Mouse (Mus musculus) CD4-positive helper T cell, adult 2 months (primary cell): ENCODE measurements around the gene Wars2.
A peak's percentile ranks its signal among the peaks of the same experiment; 100 is the strongest.

Source experiments
- DNase-seq: peaks from one replicate; pipeline ENCODE4 v3.0.0-alpha.2; 2012; ENCODE audit warnings: low read depth, missing footprints, low spot score

The Wars2 gene

DNA sequence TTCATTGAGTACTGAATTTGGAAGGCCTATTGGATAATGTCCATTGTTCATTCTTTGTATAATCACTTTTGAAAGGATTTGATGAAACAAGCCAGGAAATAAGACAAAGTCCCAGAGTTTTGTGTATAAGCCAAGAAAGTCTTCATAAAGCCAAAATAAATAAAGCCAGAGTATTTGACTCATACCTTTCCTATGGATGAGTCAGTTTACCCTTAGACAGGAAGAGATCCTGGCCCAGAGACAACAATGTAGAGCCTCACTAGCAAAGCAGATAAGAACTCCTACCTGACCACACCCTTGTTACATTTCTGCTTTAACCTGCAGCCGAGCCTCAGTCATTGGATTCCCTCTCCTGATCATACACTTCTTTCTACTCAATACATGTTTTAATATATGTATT is 47.2 kb downstream of the Wars2 start:
- DNase-seq, result no peak

DNA sequence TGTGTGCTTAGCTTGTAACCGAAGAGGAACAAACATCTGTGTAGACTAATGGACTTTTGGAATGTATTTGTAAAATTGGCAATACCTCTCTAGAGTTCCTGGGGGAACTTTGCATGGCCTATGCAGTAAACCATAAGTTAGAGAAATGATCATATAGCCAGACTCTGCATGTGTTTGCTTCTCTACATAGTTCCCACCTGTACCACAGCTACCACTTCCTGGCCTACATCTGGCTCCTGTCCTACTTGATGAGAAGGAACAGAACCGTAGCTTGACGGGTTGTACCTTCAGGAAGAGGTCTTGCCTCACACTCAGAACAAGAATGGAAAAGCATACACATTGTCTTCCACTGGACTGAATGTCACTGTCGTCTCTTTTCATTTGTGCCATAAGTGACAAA is 52.7 kb downstream of the Wars2 start:
- no peak for DNase-seq

DNA sequence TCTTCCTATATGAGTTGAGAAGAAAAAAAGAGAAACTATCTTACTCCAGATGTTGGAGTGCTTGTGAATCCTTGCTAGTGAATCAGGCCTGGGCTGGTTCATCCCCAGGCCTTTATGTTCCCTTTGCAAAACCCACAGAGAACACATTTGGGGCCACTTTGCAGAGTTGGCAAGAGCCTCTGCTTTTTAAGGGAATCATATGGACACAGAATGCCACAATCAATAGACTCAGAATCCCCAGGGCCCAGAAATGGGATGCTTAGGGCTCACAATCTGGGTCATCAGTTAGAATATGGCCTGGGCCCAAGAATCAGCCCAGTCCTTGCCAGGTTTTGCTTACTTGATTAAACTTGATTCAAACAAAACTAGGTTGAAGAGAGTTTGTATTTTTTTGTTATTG is 62.5 kb downstream of the Wars2 start:
- DNase-seq, result no peak

DNA sequence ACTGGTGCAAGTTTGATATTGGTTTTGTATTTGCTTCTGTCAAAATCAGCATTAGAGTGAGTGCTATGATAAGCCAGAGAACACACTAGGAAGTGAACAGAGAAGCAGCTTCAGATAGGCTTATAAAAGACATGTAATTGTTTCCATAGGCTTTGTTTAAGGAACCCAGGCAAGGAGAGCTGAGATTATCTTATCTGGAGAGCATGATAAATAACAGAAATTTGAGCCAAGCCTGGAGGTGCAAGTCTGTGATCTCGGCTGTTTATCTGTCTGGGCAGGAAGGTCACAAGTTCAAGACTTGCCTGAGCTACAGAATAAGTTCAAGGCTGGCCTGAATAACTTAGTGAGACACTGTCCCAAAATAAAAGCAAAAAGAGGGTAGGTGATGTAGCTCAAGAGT is 67.5 kb downstream of the Wars2 start:
- no peak for DNase-seq

DNA sequence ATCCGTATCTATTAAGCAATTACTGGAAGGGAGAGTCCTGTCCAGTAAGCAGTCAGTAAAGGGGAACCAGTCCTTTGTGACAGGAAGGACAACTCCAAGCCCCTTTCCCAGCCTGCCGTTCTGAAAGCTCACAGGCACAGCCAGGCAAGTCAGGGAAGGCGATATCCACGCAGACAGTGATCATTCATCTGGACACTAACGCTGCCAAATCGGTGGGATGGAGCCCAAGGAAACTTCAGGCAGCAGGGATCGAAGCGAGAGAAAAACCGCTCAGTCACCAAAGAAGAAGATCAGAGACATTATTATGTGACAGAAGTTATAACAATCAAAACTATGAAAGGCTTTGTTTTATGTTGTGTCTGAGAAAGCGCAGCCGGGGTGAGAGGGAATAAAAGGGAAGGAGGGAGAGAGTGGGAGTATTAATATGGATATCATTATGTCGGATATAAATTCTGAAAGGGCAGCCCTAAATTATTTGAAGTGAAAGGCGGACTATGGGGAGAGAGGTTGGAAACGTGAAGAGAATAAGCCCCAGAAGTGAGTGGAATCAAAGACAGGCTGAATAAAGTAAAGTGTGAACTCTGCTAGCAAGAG is 70.3 kb downstream of the Wars2 start:
- DNase-seq, result no peak

DNA sequence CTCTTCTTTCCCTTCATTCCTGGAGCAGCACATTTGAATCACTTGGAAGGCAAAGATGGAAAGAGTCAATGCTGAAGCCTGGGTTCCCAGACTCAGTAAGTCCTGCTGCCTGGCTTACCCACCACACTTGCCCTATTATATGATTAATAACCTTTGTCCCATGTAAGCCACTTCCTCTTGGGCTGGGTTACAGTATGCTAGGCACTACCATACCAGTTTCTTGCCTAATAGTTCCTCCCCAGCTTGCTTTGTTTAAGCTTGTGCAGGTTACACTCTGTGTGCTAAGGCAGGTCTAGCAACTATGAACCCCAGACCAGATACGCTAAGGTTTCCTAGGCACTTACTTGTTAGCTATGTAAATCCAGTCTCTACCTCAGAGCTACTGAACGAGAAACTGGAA is 86.9 kb downstream of the Wars2 start:
- DNase-seq, result no peak

DNA sequence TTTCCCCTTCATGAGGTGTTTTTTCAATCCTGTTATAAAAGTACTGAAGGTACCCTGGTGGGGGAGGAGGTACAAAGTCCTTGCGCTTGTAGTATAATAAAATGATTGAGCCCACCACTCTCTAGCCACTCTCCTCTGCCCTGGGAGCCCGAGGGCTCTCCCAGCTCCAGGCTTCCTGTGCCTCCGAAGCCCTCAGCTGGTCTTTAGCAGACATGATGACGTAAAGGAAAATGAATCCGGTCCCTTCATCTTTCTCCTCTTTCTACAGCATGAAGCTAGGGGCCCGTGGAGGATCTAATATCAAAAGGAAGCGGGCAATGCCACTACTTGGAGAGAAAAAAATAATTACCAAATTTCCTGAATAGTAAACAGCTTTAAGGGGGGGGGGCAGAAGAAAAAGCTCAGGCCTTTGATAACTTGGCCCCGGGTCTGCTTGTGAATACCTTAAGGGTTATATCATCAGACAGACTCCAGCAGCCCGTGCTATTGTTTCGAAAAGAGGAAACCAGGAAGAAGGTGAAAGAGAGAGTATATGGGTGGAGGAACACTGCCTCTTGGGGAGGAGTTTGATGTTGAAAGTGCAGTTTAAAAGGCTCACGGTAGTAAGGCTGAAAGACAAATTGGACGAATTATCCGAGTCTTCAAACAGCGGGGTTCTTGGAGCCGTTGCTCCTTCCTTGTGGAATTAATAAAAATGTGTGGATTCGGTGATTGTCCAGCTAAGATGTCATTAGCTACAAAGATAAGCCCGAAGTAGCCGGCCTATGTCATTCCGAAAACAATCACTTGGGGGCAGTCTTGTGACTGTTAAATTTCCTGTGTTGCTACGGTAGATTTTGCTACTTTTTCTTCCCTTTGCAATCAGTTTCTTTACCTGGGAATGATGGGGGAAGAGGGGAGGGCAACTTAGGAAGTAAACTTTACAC is 92.8 kb downstream of the Wars2 start:
- DNase-seq, result peak; percentile 40

DNA sequence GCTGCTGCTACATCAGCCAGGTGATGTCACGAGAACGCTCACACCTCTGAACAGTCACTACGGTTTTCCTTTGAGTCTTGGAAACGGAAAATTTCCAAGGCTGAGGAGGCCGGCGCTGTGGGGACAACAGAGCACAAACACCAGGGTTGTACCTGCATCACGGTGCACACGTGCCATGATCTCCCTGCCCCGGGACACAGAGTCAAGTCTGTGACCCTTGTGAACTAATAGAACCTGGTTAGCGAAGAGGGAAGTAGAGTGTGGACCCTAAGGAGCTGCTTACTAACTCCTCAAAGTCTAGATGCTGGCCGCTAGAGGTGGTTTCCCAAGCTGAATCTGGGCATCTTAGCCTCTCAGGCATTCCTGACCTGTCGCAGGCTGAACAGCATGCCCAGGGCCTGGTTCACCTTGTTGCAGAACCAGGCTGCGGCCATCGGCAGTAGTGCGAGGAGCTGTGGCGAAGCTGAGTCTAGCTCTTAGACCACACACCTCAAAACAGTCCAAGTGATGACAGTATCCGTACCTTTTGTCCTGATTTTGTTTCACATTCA is 93.5 kb downstream of the Wars2 start:
- no peak for DNase-seq

DNA sequence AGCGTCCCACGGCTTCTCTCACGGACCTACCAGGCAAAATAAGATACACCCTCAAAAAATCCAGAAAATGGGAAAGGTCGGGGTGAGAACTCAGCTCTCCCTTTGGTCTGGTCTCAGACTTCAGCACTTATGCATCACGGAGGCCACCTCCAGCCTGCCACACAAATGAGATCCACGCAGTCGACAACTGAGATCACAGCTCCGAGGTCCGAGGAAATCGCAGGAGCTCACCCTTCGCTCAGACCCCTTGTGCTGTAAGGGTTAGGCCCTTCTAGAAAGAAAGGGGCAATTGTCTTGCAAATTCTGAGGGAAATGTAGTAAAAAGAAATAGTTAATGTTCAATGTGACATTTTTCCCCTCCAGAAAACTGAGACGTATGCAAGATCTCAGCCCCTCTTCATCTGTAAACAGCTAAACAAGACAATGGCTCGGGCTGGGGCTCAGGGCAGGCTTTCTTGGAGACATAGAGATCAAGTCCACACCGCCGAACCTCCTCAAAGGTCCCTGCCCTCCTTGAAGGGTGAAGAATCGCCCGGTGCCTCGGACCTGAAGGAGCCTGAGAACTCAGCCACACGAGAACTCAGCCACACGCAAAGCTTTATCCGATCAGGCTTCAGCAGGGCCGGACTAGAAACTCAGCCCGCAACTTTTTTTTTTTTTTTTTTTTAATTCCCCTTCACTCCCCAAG is 94.4 kb downstream of the Wars2 start:
- DNase-seq, result no peak

DNA sequence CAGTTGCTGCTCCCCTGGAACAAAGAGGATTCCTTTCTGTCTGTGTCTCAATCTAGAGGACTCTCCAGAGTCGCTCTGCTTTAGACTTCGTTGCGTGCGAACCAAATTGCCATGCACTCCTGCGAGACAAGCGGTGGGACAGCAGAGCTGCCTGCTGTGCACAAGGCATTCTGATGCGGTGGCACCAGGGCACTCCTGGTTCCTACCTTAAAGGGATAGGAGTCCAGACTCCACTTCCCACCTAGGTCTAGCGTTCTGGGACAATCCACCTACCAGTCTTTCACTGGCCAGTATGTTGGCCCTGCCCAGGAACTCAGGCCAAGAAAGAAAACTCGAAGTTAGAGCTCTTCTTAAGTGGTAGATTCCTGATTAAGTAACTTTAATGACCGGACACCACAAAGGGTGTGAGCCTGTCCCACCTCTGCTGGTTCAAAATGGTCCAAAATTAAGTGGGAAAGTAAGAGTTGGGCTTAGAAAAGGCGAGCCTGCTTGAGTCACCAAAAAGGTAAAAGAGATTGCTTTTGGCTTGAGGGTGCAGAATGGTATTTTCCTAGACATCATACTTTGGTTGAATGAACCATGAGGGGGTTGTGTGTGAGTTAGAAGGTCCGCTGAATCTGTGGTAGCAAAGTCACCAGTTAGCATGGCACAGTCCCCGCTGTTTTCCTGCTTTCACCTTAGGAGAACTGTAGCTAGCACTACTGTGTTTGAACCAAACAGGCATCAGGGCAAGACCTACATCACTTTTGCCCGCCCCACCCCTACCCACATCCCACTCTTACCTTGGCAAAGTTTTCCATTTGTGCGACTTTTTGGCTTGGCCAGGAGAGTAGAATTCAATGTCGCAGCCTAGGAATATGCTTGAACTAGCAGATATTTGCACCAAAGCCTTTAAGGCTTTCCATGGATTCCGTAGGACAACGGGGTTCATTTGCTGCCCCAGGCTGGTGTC is 95.2 kb downstream of the Wars2 start:
- no peak for DNase-seq

DNA sequence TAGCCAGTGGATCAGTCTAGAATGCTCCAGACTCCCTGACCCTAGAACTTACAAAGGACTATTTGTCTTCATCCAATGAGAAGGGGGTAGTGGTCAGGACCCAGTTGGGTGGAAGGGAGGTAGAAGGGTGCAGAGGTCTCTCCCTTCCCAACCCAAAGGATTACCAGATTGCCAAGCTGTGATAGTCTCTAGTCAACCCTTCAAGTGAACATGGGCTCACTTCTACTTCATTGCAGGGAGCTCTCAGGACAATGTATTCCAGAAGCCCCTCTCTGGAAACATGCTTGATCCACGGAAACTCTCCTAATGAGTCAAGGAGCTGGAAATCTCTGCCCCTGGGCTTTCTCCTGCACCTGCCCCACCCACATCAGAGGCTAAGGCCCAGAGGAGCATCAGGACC is 97.8 kb downstream of the Wars2 start:
- no peak for DNase-seq

DNA sequence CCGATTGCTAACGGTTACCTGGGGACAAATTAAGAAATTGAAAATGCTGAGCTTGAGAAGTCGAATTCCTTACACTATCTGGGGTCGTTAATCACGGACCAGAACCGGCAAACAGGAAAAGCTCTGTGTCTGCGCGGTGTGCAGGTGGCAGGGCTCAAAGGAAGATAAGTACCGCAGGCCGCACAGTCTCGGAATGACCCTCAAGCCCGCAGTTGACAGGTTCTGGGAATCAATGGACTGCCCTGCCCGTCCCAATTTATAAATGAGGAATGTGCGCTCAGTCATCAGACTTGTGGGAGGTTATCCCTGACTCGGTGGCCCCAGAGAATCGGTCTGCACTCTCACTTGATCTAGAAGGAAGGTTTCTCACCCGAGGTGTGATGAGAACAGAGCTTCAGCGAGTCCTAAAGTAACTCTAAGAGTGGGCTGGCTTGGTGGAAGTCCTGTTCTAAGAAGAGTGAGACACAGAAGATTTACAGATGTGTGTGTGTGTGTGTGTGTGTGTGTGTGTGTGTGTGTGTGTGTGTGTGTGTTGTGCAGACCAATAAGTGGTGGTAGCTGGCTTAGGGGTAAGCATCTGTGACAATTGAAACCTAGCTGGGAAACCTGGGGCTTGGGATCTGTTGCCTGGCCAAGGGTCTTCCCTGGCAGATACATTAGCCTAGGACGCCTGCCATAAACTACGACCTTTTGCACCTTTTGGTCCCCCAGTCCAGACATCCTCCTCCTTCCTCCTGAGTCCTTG is 98.6 kb downstream of the Wars2 start:
- DNase-seq, result no peak

DNA sequence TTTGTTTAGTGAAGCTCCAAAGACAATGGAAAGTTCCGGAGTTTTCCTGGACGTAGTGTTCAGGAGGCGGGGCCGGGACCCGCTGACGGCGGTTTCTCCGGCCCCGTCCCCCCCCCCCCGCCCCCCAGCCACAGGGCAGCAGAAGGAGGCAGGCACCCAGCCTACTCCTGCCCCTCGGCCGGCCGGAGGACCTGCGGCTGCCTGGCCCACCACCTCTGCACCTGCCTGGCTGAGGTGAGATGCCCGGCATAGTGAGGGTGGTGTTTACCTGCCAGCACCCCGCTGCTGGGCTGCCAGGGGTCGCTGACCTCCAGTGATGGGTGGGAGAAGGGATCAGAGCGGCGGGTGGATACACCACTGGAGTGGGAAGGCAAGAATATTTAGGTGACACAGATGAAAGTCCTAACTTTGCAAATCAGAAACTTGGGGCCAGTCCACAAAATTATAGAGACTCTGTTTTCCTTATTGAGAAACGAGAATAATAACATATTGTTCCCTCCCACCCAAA is 99.4 kb downstream of the Wars2 start, which contains the start of gene Tbx15:
TSS of gene Tbx15 (plus strand) at position 169 of the 508 bp plus-strand sequence.
- DNase-seq, result no peak

DNA sequence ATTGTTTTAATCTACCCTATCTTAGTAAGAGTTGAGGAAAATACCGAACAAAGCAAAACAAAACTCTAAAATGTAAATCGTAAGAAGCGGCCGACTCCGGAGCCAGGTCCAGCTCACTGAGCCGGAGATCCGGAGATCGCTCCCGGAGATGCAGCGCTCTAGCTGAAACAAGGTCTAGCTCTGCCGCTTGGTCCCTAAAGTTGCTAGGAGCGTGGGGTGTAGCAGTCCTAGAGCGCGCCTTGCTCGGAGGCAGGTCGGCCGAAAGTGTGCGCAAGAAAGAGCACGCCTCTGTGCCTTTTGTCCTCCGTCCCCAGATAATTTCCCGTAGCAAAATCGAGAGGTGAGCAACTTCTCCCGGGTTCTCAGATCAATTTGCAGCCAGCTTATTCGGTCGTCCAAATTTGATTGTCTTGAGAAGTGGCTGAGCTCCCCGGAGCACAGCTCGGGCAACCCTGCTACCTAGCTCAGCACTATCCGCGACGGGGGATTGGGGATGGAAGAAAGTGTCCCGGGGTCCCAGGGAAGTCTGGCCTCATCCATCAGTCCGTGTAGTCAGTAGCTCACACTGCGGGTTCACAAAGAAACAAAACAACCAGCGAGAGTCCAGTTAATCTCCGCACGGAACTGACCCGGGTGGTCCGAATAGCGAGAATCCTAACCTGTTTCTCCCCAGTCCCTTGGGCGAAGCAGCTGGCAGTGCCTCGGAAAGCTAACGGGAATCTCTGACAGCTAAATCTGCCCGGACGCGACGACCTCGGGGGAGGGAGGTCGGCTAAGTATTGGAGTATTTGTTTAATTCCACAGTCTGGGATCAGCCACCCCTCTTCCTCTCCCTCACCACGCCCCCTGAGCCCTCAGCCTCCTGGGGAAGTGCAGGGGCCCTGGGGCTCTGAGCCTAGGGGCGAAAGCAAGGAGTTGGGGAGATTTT is 100.2 kb downstream of the Wars2 start:
- DNase-seq, result no peak

DNA sequence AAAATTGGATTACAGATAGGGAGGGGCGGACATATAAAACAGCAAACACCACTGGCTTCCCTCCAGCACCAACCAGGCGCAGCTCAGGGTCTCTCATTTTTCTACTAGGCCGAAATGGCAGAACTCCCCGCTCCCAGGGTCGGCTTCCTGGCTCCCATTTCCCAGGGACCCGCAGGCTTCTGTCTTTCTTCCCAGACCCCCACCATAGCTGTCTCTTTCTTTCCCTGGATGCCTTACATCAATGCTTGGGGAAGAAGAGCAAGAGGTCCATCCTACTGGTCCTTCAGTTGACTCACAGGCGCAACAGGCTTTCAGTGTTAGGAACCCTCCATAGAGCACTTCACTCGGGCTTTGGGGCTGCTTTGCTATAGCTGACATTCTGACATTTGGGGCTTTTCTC is 101.6 kb downstream of the Wars2 start:
- no peak for DNase-seq

DNA sequence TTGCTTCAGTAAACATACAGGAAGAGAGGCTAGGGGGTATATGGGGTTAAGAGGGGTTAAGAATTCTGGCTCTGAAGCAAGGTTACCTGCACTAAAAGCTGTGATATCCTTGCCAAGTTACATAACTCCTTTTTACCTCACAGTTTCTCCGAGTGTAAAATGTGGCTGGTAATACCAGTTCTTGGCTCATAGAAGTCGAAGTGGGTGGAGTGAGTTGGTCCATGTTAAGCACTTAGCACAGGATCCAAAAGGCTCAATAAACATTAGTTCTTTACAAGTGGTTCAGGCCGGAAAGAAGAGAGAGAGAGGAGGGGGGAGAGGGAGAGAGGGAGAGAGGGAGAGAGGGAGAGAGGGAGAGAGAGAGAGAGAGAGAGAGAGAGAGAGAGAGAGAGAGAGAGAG is 104.5 kb downstream of the Wars2 start:
- no peak for DNase-seq

DNA sequence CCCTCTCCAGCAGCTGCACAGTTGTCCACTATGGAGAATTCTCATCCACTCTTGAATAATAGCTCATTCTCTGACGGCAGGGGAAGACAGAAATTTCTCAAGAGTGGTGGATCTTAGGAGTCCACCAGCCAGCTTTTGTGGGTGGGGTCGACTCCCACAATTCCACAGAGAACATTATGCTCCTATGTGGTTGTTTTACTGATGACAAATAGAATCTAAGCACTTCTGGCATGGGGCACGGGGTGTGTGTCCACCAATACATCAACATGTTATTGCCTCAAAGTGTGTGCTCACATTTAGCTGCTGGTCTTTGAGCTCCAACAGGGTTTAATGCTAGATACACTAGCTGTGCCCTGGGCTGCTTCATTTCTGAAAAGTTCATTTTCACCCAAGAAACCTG is 105.8 kb downstream of the Wars2 start:
- no peak for DNase-seq

DNA sequence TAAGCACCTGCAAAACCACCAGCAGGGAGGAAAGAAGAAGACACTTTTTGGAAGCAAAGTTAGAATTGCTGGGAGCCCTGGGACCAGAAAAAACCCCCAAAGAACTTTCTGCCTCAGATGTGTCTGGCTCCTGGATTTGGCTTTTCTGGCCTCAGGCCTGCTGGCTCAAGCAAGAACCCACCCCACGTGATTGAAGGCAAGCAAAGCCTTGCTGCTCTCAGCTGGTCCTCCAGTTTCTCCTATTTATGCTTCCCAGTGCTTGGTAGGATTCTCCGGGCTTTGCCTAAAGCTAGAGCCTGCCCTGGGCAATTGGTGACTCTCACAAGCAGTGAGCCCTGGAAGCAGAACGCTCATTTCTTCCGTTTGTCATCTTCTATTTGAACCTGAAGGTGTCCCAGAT is 106.7 kb downstream of the Wars2 start:
- no peak for DNase-seq
